Mouse (Mus musculus) kidney, adult 2 months (tissue): ENCODE results near the gene Dld. TPM values are rescaled to one million over a fixed set of nuclear protein-coding genes. Genes with fewer than 3 reads are reported as not detected.

Experiments used
- DNase-seq: peaks from one replicate; pipeline ENCODE4 v3.0.0; 2021
- H3K27ac ChIP-seq: fragments of 200-500 bp; 2 replicates; pipeline ENCODE4 v1.5.1; 2012; ENCODE audit warnings: low read depth, low read length, control low read depth, inconsistent platforms; ENCODE audit not compliant: insufficient read depth
- H3K27me3 ChIP-seq: fragments of 200-500 bp; replicated peaks from 2 replicates; pipeline ENCODE4 v1.6.1; 2012; ENCODE audit warnings: mild to moderate bottlenecking, moderate library complexity, low read length, inconsistent platforms; ENCODE audit not compliant: control insufficient read depth, insufficient read depth
- H3K36me3 ChIP-seq: fragments of 200-500 bp; 2 replicates; pipeline ENCODE4 v1.6.1; 2012; ENCODE audit warnings: mild to moderate bottlenecking, moderate library complexity, low read length, inconsistent platforms; ENCODE audit not compliant: control insufficient read depth, insufficient read depth
- H3K4me1 ChIP-seq: fragments of 200-500 bp; 2 replicates; pipeline ENCODE4 v1.6.1; 2011; ENCODE audit warnings: low read length; ENCODE audit not compliant: control insufficient read depth, insufficient read depth
- H3K4me3 ChIP-seq: fragments of 200-500 bp; 2 replicates; pipeline ENCODE4 v1.5.1; 2011; ENCODE audit warnings: mild to moderate bottlenecking, low read depth, low read length, control low read depth; ENCODE audit not compliant: insufficient read depth
- CTCF ChIP-seq: fragments of 200-500 bp; conservative IDR thresholded peaks from 2 replicates; pipeline ENCODE4 v1.5.1; 2011; ENCODE audit warnings: low read depth, mild to moderate bottlenecking, control low read depth, low read length, moderate library complexity, mixed read lengths; ENCODE audit not compliant: insufficient read depth, insufficient read length
- POLR2A ChIP-seq: fragments of 200-500 bp; IDR thresholded peaks from one replicate; pipeline ENCODE4 v1.6.1; 2011; ENCODE audit warnings: low read depth, low read length, control low read depth
- WGBS: fragments of 180-500 bp; shearing (Covaris S2); methylation state at CpG from one replicate; pipeline ENCODE4 v1.1.7; 2018; 5-methylcytosine and 5-hydroxymethylcytosine counted together
- polyA plus RNA-seq: library from polyadenylated mRNA; depleted of rRNA; stranded (reverse); fragments of >200 nt; gene quantifications from 2 replicates; pipeline ENCODE4 v1.2.3, GENCODE M21; 2012; rRNA removed

Dld gene
- 50.6 and 72.5 TPM in 2 replicates for polyA plus RNA-seq

- H3K27ac ChIP-seq, result peak within 1 kb of the TSS; percentile 96
- WGBS, result 4% methylated on average over 66 of the region's 66 CpGs
- H3K4me1 ChIP-seq, result peaks cover 6% of the 10 kb centered on the region; the same call in 1 of the 2 replicates
Measured at GRCm38 (mm10) chr12:31350944-31351928, at the start of gene Dld. Gene Dld (minus strand): TSS chr12:31351453.

GRCm38 (mm10) chr12:31400821-31401220 lies 49.6 kb upstream of the Dld start:
- Histone ChIP-seq H3K36me3 (no peaks in the 10 kb centered on the region), H3K27ac (no peak overlapping the region), H3K27me3 (no peaks in the 10 kb centered on the region; the same call in 1 of the 2 replicates), H3K4me1 (no peaks in the 10 kb centered on the region), H3K4me3 (no peak overlapping the region)
- DNase-seq, result no peak
- WGBS, result 72% methylated on average over 1 of the region's 1 CpGs
- no peak for TF ChIP-seq POLR2A
- TF ChIP-seq CTCF, result no peak

More at GRCm38 (mm10) chr12:31350944-31351928, at the start of gene Dld:
- peak; percentile 98 for DNase-seq
- Histone ChIP-seq H3K36me3 (peaks cover 3% of the 10 kb centered on the region), H3K27me3 (no peaks in the 10 kb centered on the region), H3K4me3 (peak within 1 kb of the TSS; percentile 89)
- TF ChIP-seq CTCF, result no peak
- TF ChIP-seq POLR2A, result peak; percentile 85

GRCm38 (mm10) chr12:31397709-31398108 lies 46.5 kb upstream of the Dld start:
- H3K27me3 ChIP-seq, result no peaks in the 10 kb centered on the region; the same call in 1 of the 2 replicates
- H3K4me1 ChIP-seq, result no peaks in the 10 kb centered on the region
- 75% methylated on average over 4 of the region's 4 CpGs for WGBS
- no peaks in the 10 kb centered on the region for H3K36me3 ChIP-seq
- TF ChIP-seq POLR2A, result no peak
- no peak for TF ChIP-seq CTCF
- H3K27ac ChIP-seq, result no peak overlapping the region
- H3K4me3 ChIP-seq, result no peak overlapping the region
- DNase-seq, result no peak

- 94% methylated on average over 1 of the region's 1 CpGs for WGBS
- Histone ChIP-seq H3K36me3 (no peaks in the 10 kb centered on the region), H3K27me3 (no peaks in the 10 kb centered on the region; the same call in 1 of the 2 replicates), H3K27ac (no peak overlapping the region), H3K4me1 (no peaks in the 10 kb centered on the region), H3K4me3 (no peak overlapping the region)
- no peak for DNase-seq
- TF ChIP-seq CTCF, result no peak
- no peak for TF ChIP-seq POLR2A
Measured at GRCm38 (mm10) chr12:31395895-31396294, 44.6 kb upstream of the Dld start.

GRCm38 (mm10) chr12:31391696-31392095 lies 40.4 kb upstream of the Dld start:
- Histone ChIP-seq H3K36me3 (no peaks in the 10 kb centered on the region), H3K27ac (no peak overlapping the region), H3K4me3 (no peak overlapping the region), H3K4me1 (no peaks in the 10 kb centered on the region), H3K27me3 (no peaks in the 10 kb centered on the region)
- 68% methylated on average over 12 of the region's 12 CpGs for WGBS
- DNase-seq, result no peak
- no peak for TF ChIP-seq CTCF
- no peak for TF ChIP-seq POLR2A

GRCm38 (mm10) chr12:31390571-31390970 lies 39.3 kb upstream of the Dld start, which contains the start of gene Slc26a3:
Gene Slc26a3 (plus strand): TSS chr12:31390871.
- no peaks in the 10 kb centered on the region for H3K27me3 ChIP-seq
- WGBS, result 86% methylated on average over 3 of the region's 3 CpGs
- H3K27ac ChIP-seq, result no peak within 1 kb of the TSS
- DNase-seq, result no peak
- H3K4me1 ChIP-seq, result no peaks in the 10 kb centered on the region
- H3K4me3 ChIP-seq, result no peak within 1 kb of the TSS
- no peaks in the 10 kb centered on the region for H3K36me3 ChIP-seq
- TF ChIP-seq CTCF, result no peak
- no peak for TF ChIP-seq POLR2A

- Histone ChIP-seq H3K4me3 (no peak overlapping the region), H3K4me1 (no peaks in the 10 kb centered on the region), H3K36me3 (no peaks in the 10 kb centered on the region), H3K27me3 (no peaks in the 10 kb centered on the region), H3K27ac (no peak overlapping the region)
- DNase-seq, result no peak
- WGBS, result 37% methylated on average over 3 of the region's 3 CpGs
- TF ChIP-seq CTCF (0 out of 2 replicates have a peak, but pooled peaks have one; percentile 5), POLR2A (no peak)
Measured at GRCm38 (mm10) chr12:31387303-31387702, 36.0 kb upstream of the Dld start.
